Mouse (Mus musculus): ENCODE measurements around the gene Mobp. TPM values are rescaled to one million over a fixed set of nuclear protein-coding genes. Genes with fewer than 3 reads are reported as not detected.
"Not testable (repeated sequence)": the region's sequence is repeated elsewhere in the genome, so short reads cannot be mapped to it uniquely, and the experiment has no call there.

Mobp gene
- under 1 TPM; 0.16 to 0.27 TPM for total RNA-seq (2021)
- long read RNA-seq, experiment 1 = 0 reads
- long read RNA-seq, experiment 2 = 0 reads

GRCm38 (mm10) chr9:120149222-120149828 is at the start of gene Mobp:
TSS of gene Mobp (plus strand) at chr9:120149707.
- intact Hi-C loops (cut with DNase I; ENCODE audit: low total_unique reads) = no loop called here
- no peak for DNase-seq

- no peak for DNase-seq
- intact Hi-C loops (cut with DNase I; ENCODE audit: low total_unique reads) = no loop called here
Measured at GRCm38 (mm10) chr9:120101165-120101564, 48.3 kb upstream of the Mobp start.

- DNase-seq; intact Hi-C loops (cut with DNase I; ENCODE audit: low total_unique reads): not testable (repeated sequence)
Measured at GRCm38 (mm10) chr9:120108953-120109352, 40.6 kb upstream of the Mobp start.

- intact Hi-C loops (cut with DNase I; ENCODE audit: low total_unique reads) = no loop called here
- DNase-seq = peak; percentile 96
Measured at GRCm38 (mm10) chr9:120110211-120111018, 39.1 kb upstream of the Mobp start, which contains the start of gene Slc25a38. TSS of gene Slc25a38 (plus strand) at chr9:120110374.

GRCm38 (mm10) chr9:120111156-120111945 is 38.2 kb upstream of the Mobp start:
- intact Hi-C loops (cut with DNase I; ENCODE audit: low total_unique reads) = no loop called here
- DNase-seq = no peak

- DNase-seq = no peak
- intact Hi-C loops (cut with DNase I; ENCODE audit: low total_unique reads) = no loop called here
Measured at GRCm38 (mm10) chr9:120112472-120112871, 37.0 kb upstream of the Mobp start.

- intact Hi-C loops (cut with DNase I; ENCODE audit: low total_unique reads) = no loop called here
Measured at GRCm38 (mm10) chr9:120113456-120113855, 36.1 kb upstream of the Mobp start.

GRCm38 (mm10) chr9:120114051-120114788 is 35.3 kb upstream of the Mobp start:
- intact Hi-C loops (cut with DNase I; ENCODE audit: low total_unique reads) = no loop called here
- no peak for DNase-seq

More at GRCm38 (mm10) chr9:120113456-120113855, 36.1 kb upstream of the Mobp start:
- DNase-seq = no peak

- intact Hi-C loops (cut with DNase I; ENCODE audit: low total_unique reads) = no loop called here
- no peak for DNase-seq
Measured at GRCm38 (mm10) chr9:120114789-120115151, 34.7 kb upstream of the Mobp start.

- intact Hi-C loops (cut with DNase I; ENCODE audit: low total_unique reads) = no loop called here
- no peak for DNase-seq
Measured at GRCm38 (mm10) chr9:120115580-120115979, 33.9 kb upstream of the Mobp start.

- no peak for DNase-seq
- intact Hi-C loops (cut with DNase I; ENCODE audit: low total_unique reads) = no loop called here
Measured at GRCm38 (mm10) chr9:120116184-120116624, 33.3 kb upstream of the Mobp start.

GRCm38 (mm10) chr9:120118212-120118611 is 31.3 kb upstream of the Mobp start:
- intact Hi-C loops (cut with DNase I; ENCODE audit: low total_unique reads) = no loop called here
- DNase-seq = no peak

- no peak for DNase-seq
- intact Hi-C loops (cut with DNase I; ENCODE audit: low total_unique reads) = no loop called here
Measured at GRCm38 (mm10) chr9:120120503-120120902, 29.0 kb upstream of the Mobp start.

GRCm38 (mm10) chr9:120126868-120127267 is 22.6 kb upstream of the Mobp start:
- intact Hi-C loops (cut with DNase I; ENCODE audit: low total_unique reads) = no loop called here

GRCm38 (mm10) chr9:120127538-120128251 is 21.8 kb upstream of the Mobp start, which contains the start of gene Rpsa:
TSS of gene Rpsa (plus strand) at chr9:120127689.
- intact Hi-C loops (cut with DNase I; ENCODE audit: low total_unique reads) = no loop called here
- DNase-seq = peak; percentile 97

More at GRCm38 (mm10) chr9:120126868-120127267, 22.6 kb upstream of the Mobp start:
- no peak for DNase-seq

GRCm38 (mm10) chr9:120129276-120129675 is 20.2 kb upstream of the Mobp start:
- intact Hi-C loops (cut with DNase I; ENCODE audit: low total_unique reads) = no loop called here
- no peak for DNase-seq

- no peak for DNase-seq
- intact Hi-C loops (cut with DNase I; ENCODE audit: low total_unique reads) = no loop called here
Measured at GRCm38 (mm10) chr9:120131784-120132288, 17.7 kb upstream of the Mobp start.

- intact Hi-C loops (cut with DNase I; ENCODE audit: low total_unique reads) = no loop called here
- DNase-seq = no peak
Measured at GRCm38 (mm10) chr9:120132980-120133754, 16.3 kb upstream of the Mobp start.
